Comparison of ENCODE assay signal across 10 mouse cellular contexts in the genomic region with DNA sequence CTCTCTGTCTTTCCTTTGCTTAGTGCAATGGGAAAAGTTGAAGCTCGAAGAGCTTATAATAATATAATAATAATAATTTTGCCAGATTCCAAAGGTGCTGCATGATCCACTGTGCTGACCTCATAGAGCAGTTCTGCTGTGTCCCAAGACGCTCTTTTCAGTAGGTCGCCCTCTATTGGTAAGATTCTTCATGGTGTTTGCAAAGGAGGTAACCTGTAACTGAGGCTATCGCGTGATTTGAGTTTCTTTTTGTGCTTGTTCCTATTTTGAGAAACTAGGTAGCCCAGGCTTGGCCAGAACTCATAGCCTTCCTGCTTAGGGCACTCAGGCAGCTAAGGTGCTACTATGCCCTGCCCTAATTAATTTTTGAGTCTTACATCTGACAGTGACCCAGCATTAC. TPM values are rescaled to one million over a fixed set of nuclear protein-coding genes. Genes with fewer than 3 reads are reported as not detected.
DNase-seq lines count a peak whose midpoint lies in the region; ATAC-seq and TF ChIP-seq lines count a peak whose summit lies in the region.
"Had no signal": no experiment of that assay in that cellular context is flagged by ENCODE, and none has a peak within 500 bp of the region (broad histone marks: within the 10 kb centered on the region; RNA-seq: fewer than 3 reads in every experiment).

No protein-coding gene starts in this region.

- ATAC-seq in liver, embryonic 12.5 days, result no peak
- no peak for ATAC-seq in activated CD4-positive, CD25-positive, alpha-beta regulatory T cell, adult 4 months

- 31% methylated on average over 5 of the region's 5 CpGs for WGBS in liver, adult 2 months
- WGBS in liver, embryonic 12.5 days (ENCODE audit: insufficient replicate concordance), result 15% methylated on average over 5 of the region's 5 CpGs

- no peak for TF ChIP-seq POLR2A in liver, adult 2 months (IDR thresholded peaks at IDR 0.05; ENCODE audit: extremely low read depth, insufficient read depth, low read length)

- H3K27ac ChIP-seq in liver, adult 2 months (replicated peaks; ENCODE audit: insufficient read depth, low read depth, low read length), result no peak overlapping the region
- H3K27ac ChIP-seq in liver, embryonic 12.5 days, result no peak overlapping the region
- H3K27ac ChIP-seq: embryonic facial prominence, embryonic 13.5 days; lung, embryonic 15.5 days had no signal

- H3K4me3 ChIP-seq in liver, adult 2 months (ENCODE audit: insufficient read depth, low read depth, low read length), result no peak overlapping the region
- no peak overlapping the region for H3K4me3 ChIP-seq in liver, embryonic 12.5 days
- H3K4me3 ChIP-seq: embryonic facial prominence, embryonic 13.5 days; lung, embryonic 15.5 days had no signal

- H3K4me1 ChIP-seq in liver, adult 2 months (ENCODE audit: control insufficient read depth, insufficient read depth, low read length), result no peaks in the 10 kb centered on the region
- no peaks in the 10 kb centered on the region for H3K4me1 ChIP-seq in liver, embryonic 12.5 days
- H3K4me1 ChIP-seq: embryonic facial prominence, embryonic 13.5 days; lung, embryonic 15.5 days had no signal

- no peaks in the 10 kb centered on the region for H3K9me3 ChIP-seq in liver, embryonic 12.5 days (replicated peaks)
- H3K9me3 ChIP-seq: embryonic facial prominence, embryonic 13.5 days; lung, embryonic 15.5 days had no signal

- H3K79me2 ChIP-seq in liver, adult 2 months (ENCODE audit: control insufficient read depth, insufficient read depth, low read length), result no peaks in the 10 kb centered on the region

- H3K36me3 ChIP-seq in liver, adult 2 months (ENCODE audit: control insufficient read depth, insufficient read depth, low read length), result no peaks in the 10 kb centered on the region
- no peaks in the 10 kb centered on the region for H3K36me3 ChIP-seq in liver, embryonic 12.5 days
- H3K36me3 ChIP-seq: embryonic facial prominence, embryonic 13.5 days; lung, embryonic 15.5 days had no signal

- no peak overlapping the region for H3K9ac ChIP-seq in liver, adult 2 months (ENCODE audit: low read depth, low read length)
- no peak overlapping the region for H3K9ac ChIP-seq in liver, embryonic 12.5 days
- H3K9ac ChIP-seq: embryonic facial prominence, embryonic 13.5 days; lung, embryonic 15.5 days had no signal

- H3K4me2 ChIP-seq in liver, embryonic 12.5 days, result no peak overlapping the region
- H3K4me2 ChIP-seq: embryonic facial prominence, embryonic 13.5 days; lung, embryonic 15.5 days had no signal

- DNase-seq in cerebellum, postnatal 14 days, result peak; percentile 13 to 27
- DNase-seq in cerebellum, adult 8-10 months, result no peak
- peak; percentile 54 for DNase-seq in liver, adult 2 months (ENCODE audit: extremely low read depth, low read depth, low spot score)
- peak; percentile 88 for DNase-seq in ZHBTc4 (ENCODE audit: low read depth, low spot score)
- DNase-seq in lung, postnatal 36 days, result peak; percentile 44
- DNase-seq in neural tube, embryonic 10.5 days (ENCODE audit: extremely low spot score, low spot score), result no peak

- H3K27me3 ChIP-seq in liver, adult 2 months (ENCODE audit: control insufficient read depth, insufficient read depth, low read length), result no peaks in the 10 kb centered on the region
- no peaks in the 10 kb centered on the region for H3K27me3 ChIP-seq in liver, embryonic 12.5 days (replicated peaks)
- H3K27me3 ChIP-seq: embryonic facial prominence, embryonic 13.5 days; lung, embryonic 15.5 days had no signal

- TF ChIP-seq CTCF in liver, adult 2 months (IDR thresholded peaks at IDR 0.05; ENCODE audit: low read depth, low read length), result peak; percentile 32; the same call in 1 of the 2 replicates

RNA-seq across cellular contexts. Expression of a gene that starts 34.8 kb away (rescaled TPM):
- total RNA-seq in liver, adult 2 months (2014; rRNA removed), result 12.8 and 21.8 TPM in 2 replicates
- polyA plus RNA-seq in liver, adult 2 months (2012; rRNA removed), result 45.9 and 49.8 TPM in 2 replicates
- polyA plus RNA-seq in liver, embryonic 12.5 days (2016; fragmentation: Nextera tagmentation; extraction: Ambion mirVana), result 0.49 and 1.1 TPM in 2 replicates
- not detected for polyA plus RNA-seq in activated CD4-positive, CD25-positive, alpha-beta regulatory T cell, adult 4 months (2017; shearing (Covaris generic))

Comparison
In these comparisons a context has a peak if more than half of its experiments do, and no peak if none do; other contexts are left out.
1. DNase-seq: peak in cerebellum, postnatal 14 days (2 of 2), liver, adult 2 months (single experiment), ZHBTc4 (single experiment) and lung, postnatal 36 days (single experiment); none in cerebellum, adult 8-10 months (single experiment) and neural tube, embryonic 10.5 days (single experiment).
2. RNA of a gene that starts 34.8 kb away (polyA plus RNA-seq): 45.9 to 49.8 TPM in liver, adult 2 months; 0.49 to 1.1 TPM in liver, embryonic 12.5 days and not detected in activated CD4-positive, CD25-positive, alpha-beta regulatory T cell, adult 4 months; every median in the first group is over 10 times any median in the second.